Mouse (Mus musculus): Measurements from ENCODE around the gene Melk. TPM values are rescaled to one million over a fixed set of nuclear protein-coding genes. Genes with fewer than 3 reads are reported as not detected.

The Melk gene
- polyA plus RNA-seq, 1 experiment from 2014 or later = 16.5 TPM

GRCm38 (mm10) chr4:44295837-44296236 is 4.8 kb upstream of the Melk start:
- Histone ChIP-seq H3K9me3 (replicated peaks; ENCODE audit: low read length) (no peaks in the 10 kb centered on the region), H3K4me3 (replicated peaks; ENCODE audit: low read depth, low read length) (no peak overlapping the region), H3K4me2 (ENCODE audit: low read length) (no peak overlapping the region), H3K27me3 (ENCODE audit: insufficient read depth, low read length) (no peaks in the 10 kb centered on the region), H3K36me3 (ENCODE audit: insufficient read depth, low read length) (no peaks in the 10 kb centered on the region), H3K27ac (no peak overlapping the region), H3K9ac (ENCODE audit: low read depth, low read length) (no peak overlapping the region), H3K4me1 (replicated peaks; ENCODE audit: insufficient read depth, low read length) (no peaks in the 10 kb centered on the region)
- TF ChIP-seq CTCF (IDR thresholded peaks at IDR 0.05; ENCODE audit: low read depth) = no peak
- 21% methylated on average over 1 of the region's 1 CpGs for WGBS
- ATAC-seq (replicated peaks; ENCODE audit: low FRiP score, low read depth) (no peak), DNase-seq (ENCODE audit: low spot score) (no peak)

- ATAC-seq (replicated peaks; ENCODE audit: low FRiP score, low read depth) = no peak
- Histone ChIP-seq H3K4me1 (replicated peaks; ENCODE audit: insufficient read depth, low read length) (no peaks in the 10 kb centered on the region), H3K27me3 (ENCODE audit: insufficient read depth, low read length) (no peaks in the 10 kb centered on the region), H3K4me2 (ENCODE audit: low read length) (no peak overlapping the region), H3K9ac (ENCODE audit: low read depth, low read length) (no peak overlapping the region), H3K4me3 (replicated peaks; ENCODE audit: low read depth, low read length) (no peak overlapping the region), H3K9me3 (replicated peaks; ENCODE audit: low read length) (no peaks in the 10 kb centered on the region), H3K36me3 (ENCODE audit: insufficient read depth, low read length) (peaks cover 11% of the 10 kb centered on the region; the same call in 1 of the 2 replicates), H3K27ac (no peak overlapping the region)
- no peak for DNase-seq (ENCODE audit: low spot score)
- WGBS = 93% methylated on average over 7 of the region's 7 CpGs
- TF ChIP-seq CTCF (IDR thresholded peaks at IDR 0.05; ENCODE audit: low read depth) = no peak
Observed at GRCm38 (mm10) chr4:44306585-44306984, 5.9 kb downstream of the Melk start.

- ATAC-seq (replicated peaks; ENCODE audit: low FRiP score, low read depth) (no peak), DNase-seq (ENCODE audit: low spot score) (no peak)
- Histone ChIP-seq H3K36me3 (ENCODE audit: insufficient read depth, low read length) (peaks cover 16% of the 10 kb centered on the region; the same call in 1 of the 2 replicates), H3K4me2 (ENCODE audit: low read length) (no peak overlapping the region), H3K4me1 (replicated peaks; ENCODE audit: insufficient read depth, low read length) (no peaks in the 10 kb centered on the region), H3K27me3 (ENCODE audit: insufficient read depth, low read length) (no peaks in the 10 kb centered on the region), H3K9me3 (replicated peaks; ENCODE audit: low read length) (no peaks in the 10 kb centered on the region), H3K4me3 (replicated peaks; ENCODE audit: low read depth, low read length) (no peak overlapping the region), H3K9ac (ENCODE audit: low read depth, low read length) (no peak overlapping the region), H3K27ac (no peak overlapping the region)
- TF ChIP-seq CTCF (IDR thresholded peaks at IDR 0.05; ENCODE audit: low read depth) = peak; percentile 26; the same call in 1 of the 2 replicates
- 82% methylated on average over 4 of the region's 4 CpGs for WGBS
Observed at GRCm38 (mm10) chr4:44310429-44310828, 9.8 kb downstream of the Melk start.

- no peak for TF ChIP-seq CTCF (IDR thresholded peaks at IDR 0.05; ENCODE audit: low read depth)
- DNase-seq (ENCODE audit: low spot score) (no peak), ATAC-seq (replicated peaks; ENCODE audit: low FRiP score, low read depth) (no peak)
- WGBS = 92% methylated on average over 4 of the region's 4 CpGs
- Histone ChIP-seq H3K9me3 (replicated peaks; ENCODE audit: low read length) (no peaks in the 10 kb centered on the region), H3K9ac (ENCODE audit: low read depth, low read length) (no peak overlapping the region), H3K4me2 (ENCODE audit: low read length) (no peak overlapping the region), H3K27ac (no peak overlapping the region), H3K27me3 (ENCODE audit: insufficient read depth, low read length) (no peaks in the 10 kb centered on the region), H3K4me3 (replicated peaks; ENCODE audit: low read depth, low read length) (no peak overlapping the region), H3K4me1 (replicated peaks; ENCODE audit: insufficient read depth, low read length) (no peaks in the 10 kb centered on the region), H3K36me3 (ENCODE audit: insufficient read depth, low read length) (peaks cover 16% of the 10 kb centered on the region; the same call in 1 of the 2 replicates)
Observed at GRCm38 (mm10) chr4:44310911-44311310, 10.2 kb downstream of the Melk start.

- Histone ChIP-seq H3K27ac (no peak overlapping the region), H3K9me3 (replicated peaks; ENCODE audit: low read length) (no peaks in the 10 kb centered on the region), H3K4me3 (replicated peaks; ENCODE audit: low read depth, low read length) (no peak overlapping the region), H3K4me2 (ENCODE audit: low read length) (no peak overlapping the region), H3K4me1 (replicated peaks; ENCODE audit: insufficient read depth, low read length) (no peaks in the 10 kb centered on the region), H3K9ac (ENCODE audit: low read depth, low read length) (no peak overlapping the region), H3K27me3 (ENCODE audit: insufficient read depth, low read length) (no peaks in the 10 kb centered on the region), H3K36me3 (ENCODE audit: insufficient read depth, low read length) (peaks cover 12% of the 10 kb centered on the region; the same call in 1 of the 2 replicates)
- no peak for DNase-seq (ENCODE audit: low spot score)
- no peak for TF ChIP-seq CTCF (IDR thresholded peaks at IDR 0.05; ENCODE audit: low read depth)
- WGBS = 72% methylated on average over 12 of the region's 12 CpGs
- ATAC-seq (replicated peaks; ENCODE audit: low FRiP score, low read depth) = no peak
Observed at GRCm38 (mm10) chr4:44316270-44316809, 15.7 kb downstream of the Melk start.

- TF ChIP-seq CTCF (IDR thresholded peaks at IDR 0.05; ENCODE audit: low read depth) = no peak
- H3K36me3 ChIP-seq (ENCODE audit: insufficient read depth, low read length) = peaks cover 8% of the 10 kb centered on the region; the same call in 1 of the 2 replicates
- H3K27me3 ChIP-seq (ENCODE audit: insufficient read depth, low read length) = no peaks in the 10 kb centered on the region
- no peak overlapping the region for H3K27ac ChIP-seq
- DNase-seq (ENCODE audit: low spot score) = no peak
- H3K9me3 ChIP-seq (replicated peaks; ENCODE audit: low read length) = no peaks in the 10 kb centered on the region
- no peak overlapping the region for H3K4me2 ChIP-seq (ENCODE audit: low read length)
- WGBS = 91% methylated on average over 6 of the region's 6 CpGs
- no peak for ATAC-seq (replicated peaks; ENCODE audit: low FRiP score, low read depth)
- no peaks in the 10 kb centered on the region for H3K4me1 ChIP-seq (replicated peaks; ENCODE audit: insufficient read depth, low read length)
- no peak overlapping the region for H3K4me3 ChIP-seq (replicated peaks; ENCODE audit: low read depth, low read length)
- no peak overlapping the region for H3K9ac ChIP-seq (ENCODE audit: low read depth, low read length)
Observed at GRCm38 (mm10) chr4:44320448-44320847, 19.8 kb downstream of the Melk start.

- Histone ChIP-seq H3K9me3 (replicated peaks; ENCODE audit: low read length) (no peaks in the 10 kb centered on the region), H3K36me3 (ENCODE audit: insufficient read depth, low read length) (peaks cover 12% of the 10 kb centered on the region), H3K4me3 (replicated peaks; ENCODE audit: low read depth, low read length) (no peak overlapping the region), H3K27ac (no peak overlapping the region), H3K4me2 (ENCODE audit: low read length) (no peak overlapping the region), H3K9ac (ENCODE audit: low read depth, low read length) (no peak overlapping the region), H3K27me3 (ENCODE audit: insufficient read depth, low read length) (no peaks in the 10 kb centered on the region), H3K4me1 (replicated peaks; ENCODE audit: insufficient read depth, low read length) (no peaks in the 10 kb centered on the region)
- WGBS = 86% methylated on average over 7 of the region's 7 CpGs
- DNase-seq (ENCODE audit: low spot score) = no peak
- no peak for ATAC-seq (replicated peaks; ENCODE audit: low FRiP score, low read depth)
- TF ChIP-seq CTCF (IDR thresholded peaks at IDR 0.05; ENCODE audit: low read depth) = no peak
Observed at GRCm38 (mm10) chr4:44322124-44322523, 21.4 kb downstream of the Melk start.
